Comparison of ENCODE assay signal across 11 mouse cellular contexts in the genomic region with DNA sequence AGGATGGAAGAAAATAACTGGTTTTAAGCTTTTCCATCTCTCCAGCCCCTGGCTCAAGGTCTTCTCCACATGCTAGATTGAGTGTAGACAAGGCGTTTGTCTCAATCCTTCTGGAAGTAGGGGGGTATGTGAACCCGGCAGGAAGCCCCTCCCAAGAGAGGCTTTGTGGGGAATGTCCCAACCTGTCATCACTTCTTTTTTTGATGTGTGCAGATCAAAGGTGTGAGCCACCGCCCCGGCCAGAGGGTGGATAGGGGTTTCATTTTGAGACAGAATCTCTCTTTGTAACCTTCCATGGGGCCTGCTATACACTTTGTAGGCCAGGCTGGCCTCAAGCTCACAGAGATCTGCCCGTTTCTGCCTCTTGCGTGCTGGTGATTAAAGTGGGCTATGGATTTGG. TPM values are rescaled to one million over a fixed set of nuclear protein-coding genes. Genes with fewer than 3 reads are reported as not detected.
DNase-seq lines count a peak whose midpoint lies in the region; ATAC-seq lines count a peak whose summit lies in the region.
"Had no signal": no experiment of that assay in that cellular context is flagged by ENCODE, and none has a peak within 500 bp of the region (broad histone marks: within the 10 kb centered on the region; RNA-seq: fewer than 3 reads in every experiment).

No protein-coding gene starts in this region.

- H3K27me3 ChIP-seq in heart, embryonic 12.5 days (replicated peaks), result no peaks in the 10 kb centered on the region
- H3K27me3 ChIP-seq in embryonic facial prominence, embryonic 14.5 days (replicated peaks; ENCODE audit: control insufficient read depth, insufficient read depth, low read length), result no peaks in the 10 kb centered on the region
- H3K27me3 ChIP-seq in midbrain, embryonic 11.5 days (ENCODE audit: control insufficient read depth, insufficient read depth, low read length), result no peaks in the 10 kb centered on the region

- no peak overlapping the region for H3K4me3 ChIP-seq in heart, embryonic 12.5 days
- H3K4me3 ChIP-seq in embryonic facial prominence, embryonic 14.5 days (ENCODE audit: low read depth, low read length), result no peak overlapping the region
- no peak overlapping the region for H3K4me3 ChIP-seq in midbrain, embryonic 11.5 days (ENCODE audit: low read depth, low read length)

- H3K36me3 ChIP-seq in heart, embryonic 12.5 days, result 0 out of 2 replicates have a peak, but pooled peaks cover 3% of the 10 kb centered on the region
- 0 out of 2 replicates have a peak, but pooled peaks cover 3% of the 10 kb centered on the region for H3K36me3 ChIP-seq in embryonic facial prominence, embryonic 14.5 days (ENCODE audit: control insufficient read depth, insufficient read depth, low read length)
- peaks cover 2% of the 10 kb centered on the region; the same call in 1 of the 2 replicates for H3K36me3 ChIP-seq in midbrain, embryonic 11.5 days (ENCODE audit: control insufficient read depth, insufficient read depth, low read length)

- intact Hi-C loops in heart, postnatal 10 days (cut with DNase I), result no loop called here

- no peaks in the 10 kb centered on the region for H3K9me3 ChIP-seq in heart, embryonic 12.5 days (replicated peaks)
- H3K9me3 ChIP-seq in embryonic facial prominence, embryonic 14.5 days (ENCODE audit: control insufficient read depth, low read length), result no peaks in the 10 kb centered on the region
- no peaks in the 10 kb centered on the region for H3K9me3 ChIP-seq in midbrain, embryonic 11.5 days (ENCODE audit: control insufficient read depth, low read length)
- H3K9me3 ChIP-seq: G1E had no signal

- H3K27ac ChIP-seq in heart, embryonic 12.5 days (ENCODE audit: poor library complexity, severe bottlenecking), result peak overlapping the region; percentile 97
- peak overlapping the region; percentile 99 for H3K27ac ChIP-seq in embryonic facial prominence, embryonic 14.5 days (replicated peaks; ENCODE audit: low read depth, low read length)
- no peak overlapping the region for H3K27ac ChIP-seq in midbrain, embryonic 11.5 days (ENCODE audit: low read depth, low read length)

- ATAC-seq in heart, embryonic 12.5 days (ENCODE audit: insufficient number of reproducible peaks, low FRiP score), result no peak
- ATAC-seq in embryonic facial prominence, embryonic 14.5 days (ENCODE audit: low read depth), result no peak
- ATAC-seq in midbrain, embryonic 11.5 days (ENCODE audit: low FRiP score), result no peak

- WGBS in heart, embryonic 12.5 days, result 33% methylated on average over 6 of the region's 6 CpGs
- WGBS in embryonic facial prominence, embryonic 14.5 days, result 48% methylated on average over 6 of the region's 6 CpGs
- 78% methylated on average over 6 of the region's 6 CpGs for WGBS in midbrain, embryonic 11.5 days

- H3K9ac ChIP-seq in heart, embryonic 12.5 days, result 0 out of 2 replicates have a peak overlapping the region, but pooled peaks have one; percentile 40
- H3K9ac ChIP-seq in embryonic facial prominence, embryonic 14.5 days (ENCODE audit: low read depth, low read length), result no peak overlapping the region
- 0 out of 2 replicates have a peak overlapping the region, but pooled peaks have one; percentile 28 for H3K9ac ChIP-seq in midbrain, embryonic 11.5 days (ENCODE audit: low read length)
- H3K9ac ChIP-seq: liver, embryonic 14.5 days had no signal

- DNase-seq in heart, postnatal 10 days, result no peak
- peak; percentile 80 for DNase-seq in CD4-positive helper T cell, adult 2 months (ENCODE audit: low read depth, low spot score)
- DNase-seq in embryonic facial prominence, embryonic 14.5 days (ENCODE audit: low spot score), result no peak
- DNase-seq in midbrain, embryonic 11.5 days (ENCODE audit: low spot score, missing footprints), result no peak
- no peak for DNase-seq in adrenal gland, adult 2 months
- no peak for DNase-seq in kidney, postnatal 14 days
- no peak for DNase-seq in embryo, embryonic 10 days (ENCODE audit: low spot score)
- DNase-seq: thymus, postnatal 36 days had no signal

- H3K4me1 ChIP-seq in heart, embryonic 12.5 days (replicated peaks), result peaks cover 85% of the 10 kb centered on the region
- peaks cover 60% of the 10 kb centered on the region for H3K4me1 ChIP-seq in embryonic facial prominence, embryonic 14.5 days (ENCODE audit: control insufficient read depth, insufficient read depth, low read length)
- peaks cover 61% of the 10 kb centered on the region for H3K4me1 ChIP-seq in midbrain, embryonic 11.5 days (ENCODE audit: control insufficient read depth, insufficient read depth, low read length)

- peak overlapping the region; percentile 96 for H3K4me2 ChIP-seq in heart, embryonic 12.5 days
- peak overlapping the region; percentile 96; the same call in 1 of the 2 replicates for H3K4me2 ChIP-seq in embryonic facial prominence, embryonic 14.5 days (ENCODE audit: low read depth, low read length)
- no peak overlapping the region for H3K4me2 ChIP-seq in midbrain, embryonic 11.5 days

RNA-seq across cellular contexts. Expression of gene Prrc2b, which starts 4.7 kb away (rescaled TPM):
- polyA plus RNA-seq in heart, embryonic 12.5 days (2016; fragmentation: Nextera tagmentation; extraction: Ambion mirVana), result 54.7 and 66.5 TPM in 2 replicates
- 100 to 1,000 TPM; 118 to 134 TPM for total RNA-seq in heart, postnatal 10 days (2021)
- polyA plus RNA-seq in embryonic facial prominence, embryonic 14.5 days (2014; fragmentation: Nextera tagmentation; extraction: Ambion mirVana), result 63.0 and 66.0 TPM in 2 replicates
- 52.6 and 64.1 TPM in 2 replicates for polyA plus RNA-seq in midbrain, embryonic 11.5 days (2014; fragmentation: Nextera tagmentation; extraction: Ambion mirVana)
- total RNA-seq in adrenal gland, adult 2 months (2021), result 100 to 1,000 TPM in 1 of 2 experiments, 10 to 100 TPM in 1; 93.5 to 104 TPM
- 70.0 and 82.7 TPM in 2 replicates for polyA plus RNA-seq in adrenal gland, adult 2 months (2012; rRNA removed)
